Mouse (Mus musculus) small intestine, adult 2 months (tissue): ENCODE data around the gene Cpvl. TPM values are rescaled to one million over a fixed set of nuclear protein-coding genes. Genes with fewer than 3 reads are reported as not detected.

Experiments
- H3K27ac ChIP-seq: fragments of 200-500 bp; 2 replicates; pipeline ENCODE4 v1.5.1; 2012; ENCODE audit warnings: low read depth, low read length, control low read depth, inconsistent platforms; ENCODE audit not compliant: insufficient read depth
- H3K27me3 ChIP-seq: fragments of 200-500 bp; 2 replicates; pipeline ENCODE4 v1.6.1; 2012; ENCODE audit warnings: mild to moderate bottlenecking, moderate library complexity, low read length, inconsistent platforms; ENCODE audit not compliant: control insufficient read depth, insufficient read depth
- H3K36me3 ChIP-seq: fragments of 200-500 bp; 2 replicates; pipeline ENCODE4 v1.6.1; 2012; ENCODE audit warnings: mild to moderate bottlenecking, low read length, control low read depth, inconsistent platforms; ENCODE audit not compliant: control insufficient read depth, insufficient read depth
- H3K4me1 ChIP-seq: fragments of 200-500 bp; 2 replicates; pipeline ENCODE4 v1.6.1; 2012; ENCODE audit warnings: low read length, inconsistent platforms, mixed read lengths; ENCODE audit not compliant: control insufficient read depth, insufficient read depth, insufficient read length
- H3K4me3 ChIP-seq: fragments of 200-500 bp; 2 replicates; pipeline ENCODE4 v1.5.1; 2012; ENCODE audit warnings: low read depth, mild to moderate bottlenecking, control low read depth, inconsistent platforms, low read length, moderate library complexity
- CTCF ChIP-seq: fragments of 200-500 bp; IDR thresholded peaks from 2 replicates; pipeline ENCODE4 v1.5.1; 2012; ENCODE audit warnings: low read depth, mild to moderate bottlenecking, control low read depth, inconsistent platforms, low read length, moderate library complexity, mixed read lengths; ENCODE audit not compliant: insufficient replicate concordance, insufficient read length; ENCODE audit errors: extremely low read depth
- POLR2A ChIP-seq: fragments of 200-500 bp; IDR thresholded peaks from 2 replicates; pipeline ENCODE4 v1.6.1; 2012; ENCODE audit warnings: low read depth, mild to moderate bottlenecking, control low read depth, inconsistent platforms, low read length, moderate library complexity
- whole genome bisulfite sequencing: fragments of 180-500 bp; shearing (Covaris S2); methylation state at CpG from one replicate; pipeline ENCODE4 v1.1.7; 2018; 5-methylcytosine and 5-hydroxymethylcytosine counted together
- polyA plus RNA-seq: library from polyadenylated mRNA; depleted of rRNA; stranded (reverse); fragments of >200 nt; gene quantifications from 2 replicates; pipeline ENCODE4 v1.2.3, GENCODE M21; 2012

Cpvl gene
- polyA plus RNA-seq, 1 experiment = 0.10 TPM

- no peak for TF ChIP-seq CTCF
- no peak for TF ChIP-seq POLR2A
- Histone ChIP-seq H3K27me3 (no peaks in the 10 kb centered on the region), H3K4me1 (no peaks in the 10 kb centered on the region), H3K4me3 (no peak overlapping the region), H3K36me3 (no peaks in the 10 kb centered on the region), H3K27ac (no peak overlapping the region)
- WGBS = 66% methylated on average over 9 of the region's 9 CpGs
These were observed 103.5 kb downstream of the Cpvl start for GRCm38 (mm10) chr6:53874881-53875429.

GRCm38 (mm10) chr6:53871903-53872302 is 106.6 kb downstream of the Cpvl start:
- no peak overlapping the region for H3K4me3 ChIP-seq
- no peaks in the 10 kb centered on the region for H3K27me3 ChIP-seq
- WGBS = 91% methylated on average over 6 of the region's 6 CpGs
- H3K4me1 ChIP-seq = no peaks in the 10 kb centered on the region
- H3K27ac ChIP-seq = no peak overlapping the region
- TF ChIP-seq POLR2A = no peak
- TF ChIP-seq CTCF = no peak
- no peaks in the 10 kb centered on the region for H3K36me3 ChIP-seq

DNA sequence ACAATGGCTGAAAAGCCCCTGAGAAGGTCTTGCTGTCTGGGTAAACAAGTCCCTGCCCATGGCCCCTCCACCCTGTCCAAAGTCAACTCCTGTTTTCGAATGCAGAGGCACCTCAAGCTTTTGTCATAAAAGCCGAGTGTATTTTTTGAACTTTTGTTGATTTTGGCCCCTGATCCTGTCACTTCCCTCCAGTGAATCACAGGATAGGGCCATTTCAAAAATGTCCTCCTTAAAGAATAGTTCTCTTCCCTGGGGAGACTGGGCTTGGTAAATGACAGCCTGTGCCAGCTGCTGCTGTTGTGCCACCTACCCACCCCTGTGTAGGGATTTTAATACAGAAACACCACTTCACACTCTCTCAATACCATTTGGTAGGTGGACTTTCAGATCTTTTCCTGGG is 115.5 kb downstream of the Cpvl start:
- Histone ChIP-seq H3K36me3 (no peaks in the 10 kb centered on the region), H3K27ac (no peak overlapping the region), H3K27me3 (no peaks in the 10 kb centered on the region), H3K4me1 (no peaks in the 10 kb centered on the region), H3K4me3 (no peak overlapping the region)
- no peak for TF ChIP-seq POLR2A
- TF ChIP-seq CTCF = no peak
- WGBS = 20% methylated on average over 2 of the region's 2 CpGs

GRCm38 (mm10) chr6:53859106-53859505 is 119.4 kb downstream of the Cpvl start:
- Histone ChIP-seq H3K4me3 (no peak overlapping the region), H3K27me3 (no peaks in the 10 kb centered on the region), H3K4me1 (no peaks in the 10 kb centered on the region), H3K27ac (no peak overlapping the region), H3K36me3 (no peaks in the 10 kb centered on the region)
- 49% methylated on average over 1 of the region's 1 CpGs for WGBS
- TF ChIP-seq CTCF (no peak), POLR2A (no peak)

GRCm38 (mm10) chr6:53857822-53858221 is 120.6 kb downstream of the Cpvl start:
- WGBS = 73% methylated on average over 7 of the region's 7 CpGs

GRCm38 (mm10) chr6:53856775-53857174 is 121.7 kb downstream of the Cpvl start:
- 71% methylated on average over 2 of the region's 2 CpGs for WGBS
- H3K27ac ChIP-seq = no peak overlapping the region
- TF ChIP-seq POLR2A (no peak), CTCF (no peak)

More at GRCm38 (mm10) chr6:53857822-53858221, 120.6 kb downstream of the Cpvl start:
- H3K27me3 ChIP-seq = no peaks in the 10 kb centered on the region
- no peaks in the 10 kb centered on the region for H3K4me1 ChIP-seq
- H3K27ac ChIP-seq = no peak overlapping the region
- TF ChIP-seq CTCF (no peak), POLR2A (no peak)
- H3K4me3 ChIP-seq = no peak overlapping the region
- no peaks in the 10 kb centered on the region for H3K36me3 ChIP-seq

DNA sequence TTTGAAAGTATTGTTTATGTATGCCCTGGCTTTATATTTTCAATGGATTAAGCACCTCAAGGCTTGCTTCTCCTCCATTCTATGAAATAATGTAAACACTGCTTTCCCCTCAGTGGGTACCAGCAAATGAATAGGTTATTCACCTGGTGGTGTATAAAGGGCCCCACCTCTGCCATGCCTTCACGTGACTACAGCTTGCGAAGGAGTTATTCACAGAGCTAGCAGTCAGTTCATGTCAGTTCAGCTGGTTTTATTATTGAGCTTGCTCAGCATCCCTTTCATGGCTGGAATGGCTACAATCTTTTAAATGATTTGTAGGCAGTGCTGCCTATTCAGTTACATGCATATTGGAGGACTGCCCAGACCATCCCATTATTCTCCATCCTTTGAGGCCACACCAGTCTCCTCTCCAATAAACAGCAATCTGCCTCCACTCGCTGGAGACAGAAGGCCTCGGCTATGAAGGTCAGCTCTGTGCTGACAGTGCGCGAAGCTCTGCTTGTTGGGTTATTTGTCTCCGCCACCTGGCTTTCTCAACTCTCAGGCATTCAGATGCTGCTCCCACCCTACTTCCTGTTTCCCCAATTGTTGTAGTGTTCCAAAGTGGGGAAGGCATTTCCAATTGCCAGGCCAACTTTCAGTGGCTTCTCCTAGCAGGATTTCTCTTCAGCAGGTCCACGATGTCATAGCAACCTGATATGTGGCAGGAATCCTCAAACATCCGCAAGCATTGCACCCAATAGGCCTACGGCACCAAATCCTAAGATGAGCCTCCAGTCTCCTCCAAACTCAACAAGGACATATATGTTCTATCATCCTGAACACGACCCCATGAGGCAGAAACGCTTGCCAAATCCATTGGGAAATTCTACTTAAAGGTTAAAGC is 123.3 kb downstream of the Cpvl start:
- TF ChIP-seq POLR2A (no peak), CTCF (no peak)

More at GRCm38 (mm10) chr6:53856775-53857174, 121.7 kb downstream of the Cpvl start:
- no peaks in the 10 kb centered on the region for H3K27me3 ChIP-seq
- no peaks in the 10 kb centered on the region for H3K36me3 ChIP-seq
- no peaks in the 10 kb centered on the region for H3K4me1 ChIP-seq
- no peak overlapping the region for H3K4me3 ChIP-seq

More for the DNA sequence above, 123.3 kb downstream of the Cpvl start:
- Histone ChIP-seq H3K27me3 (no peaks in the 10 kb centered on the region), H3K4me1 (no peaks in the 10 kb centered on the region), H3K27ac (no peak overlapping the region), H3K36me3 (no peaks in the 10 kb centered on the region), H3K4me3 (no peak overlapping the region)
- WGBS = 83% methylated on average over 12 of the region's 12 CpGs
